Mouse (Mus musculus) embryonic facial prominence, embryonic 11.5 days (tissue): ENCODE results near the gene Vangl1. TPM values are rescaled to one million over a fixed set of nuclear protein-coding genes. Genes with fewer than 3 reads are reported as not detected.

ENCODE experiments used
- ATAC-seq: fragments of 200-750 bp; cut with Nextera tagmentation; replicated peaks from 2 replicates; pipeline ENCODE4 v1.8.0; 2017; ENCODE audit warnings: low read depth; ENCODE audit not compliant: insufficient number of reproducible peaks, low FRiP score, low TSS enrichment
- DNase-seq: peaks from one replicate; pipeline ENCODE4 v3.0.0-alpha.2; 2015; ENCODE audit warnings: low spot score
- H3K27ac ChIP-seq: fragments of 300-500 bp; sonication (generic); replicated peaks from 2 replicates; pipeline ENCODE4 v1.5.1; 2014; ENCODE audit warnings: mild to moderate bottlenecking, low read depth, low read length, control low read depth
- H3K27me3 ChIP-seq: fragments of 300-500 bp; sonication (generic); 2 replicates; pipeline ENCODE4 v1.6.1; 2014; ENCODE audit warnings: mild to moderate bottlenecking, low read length, moderate library complexity, mixed read lengths; ENCODE audit not compliant: control insufficient read depth, insufficient read depth
- H3K36me3 ChIP-seq: fragments of 300-500 bp; sonication (generic); replicated peaks from 2 replicates; pipeline ENCODE4 v1.6.1; 2014; ENCODE audit warnings: low read depth, mild to moderate bottlenecking, low read length, moderate library complexity, mixed read lengths; ENCODE audit not compliant: control insufficient read depth, insufficient read depth
- H3K4me1 ChIP-seq: fragments of 300-500 bp; sonication (generic); 2 replicates; pipeline ENCODE4 v1.6.1; 2014; ENCODE audit warnings: low read length, mixed read lengths; ENCODE audit not compliant: control insufficient read depth, insufficient read depth
- H3K4me2 ChIP-seq: fragments of 300-500 bp; sonication (generic); 2 replicates; pipeline ENCODE4 v1.6.1; 2014; ENCODE audit warnings: low read depth, mild to moderate bottlenecking, control low read depth, low read length, moderate library complexity
- H3K4me3 ChIP-seq: fragments of 300-500 bp; sonication (generic); 2 replicates; pipeline ENCODE4 v1.5.1; 2014; ENCODE audit warnings: low read depth, low read length, control low read depth
- H3K9ac ChIP-seq: fragments of 300-500 bp; sonication (generic); replicated peaks from 2 replicates; pipeline ENCODE4 v1.6.1; 2014; ENCODE audit warnings: mild to moderate bottlenecking, control low read depth, low read length
- H3K9me3 ChIP-seq: fragments of 300-500 bp; sonication (generic); replicated peaks from 2 replicates; pipeline ENCODE4 v1.6.1; 2016; ENCODE audit warnings: mild to moderate bottlenecking, low read length, inconsistent platforms, mixed read lengths; ENCODE audit not compliant: control insufficient read depth
- WGBS: fragments of 180-500 bp; shearing (Covaris S2); extraction: QIAGEN DNeasy Blood & Tissue Kit; methylation state at CpG from one replicate; pipeline ENCODE4 v1.1.7; 2014; 5-methylcytosine and 5-hydroxymethylcytosine counted together
- polyA plus RNA-seq: library from polyadenylated mRNA; unstranded; fragments of >200 nt; fragmentation: Nextera tagmentation; extraction: Ambion mirVana; gene quantifications from 2 replicates; pipeline ENCODE4 v1.2.1, GENCODE M21; 2014

The Vangl1 gene
- polyA plus RNA-seq, 1 experiment from 2014 or later: 12.8 TPM

- H3K9me3 ChIP-seq: no peaks in the 10 kb centered on the region
- H3K27ac ChIP-seq: no peak overlapping the region
- no peaks in the 10 kb centered on the region; the same call in 1 of the 2 replicates for H3K36me3 ChIP-seq
- no peak overlapping the region for H3K4me3 ChIP-seq
- 78% methylated on average over 4 of the region's 4 CpGs for WGBS
- no peak overlapping the region for H3K4me2 ChIP-seq
- DNase-seq (no peak), ATAC-seq (no peak)
- no peaks in the 10 kb centered on the region for H3K4me1 ChIP-seq
- H3K9ac ChIP-seq: no peak overlapping the region
- no peaks in the 10 kb centered on the region for H3K27me3 ChIP-seq
These were observed 24.6 kb downstream of the Vangl1 start for GRCm38 (mm10) chr3:102179869-102180268.

- Histone ChIP-seq H3K4me3 (no peak overlapping the region), H3K4me1 (no peaks in the 10 kb centered on the region), H3K36me3 (no peaks in the 10 kb centered on the region; the same call in 1 of the 2 replicates), H3K27me3 (no peaks in the 10 kb centered on the region), H3K9ac (no peak overlapping the region), H3K27ac (no peak overlapping the region), H3K9me3 (no peaks in the 10 kb centered on the region), H3K4me2 (no peak overlapping the region)
- 93% methylated on average over 12 of the region's 12 CpGs for WGBS
- DNase-seq (no peak), ATAC-seq (no peak)
These were observed 26.5 kb downstream of the Vangl1 start for GRCm38 (mm10) chr3:102177837-102178615.

GRCm38 (mm10) chr3:102176116-102176515 lies 28.4 kb downstream of the Vangl1 start:
- DNase-seq (no peak), ATAC-seq (no peak)
- no peak overlapping the region for H3K27ac ChIP-seq
- no peaks in the 10 kb centered on the region for H3K9me3 ChIP-seq
- WGBS: 74% methylated on average over 5 of the region's 5 CpGs
- no peaks in the 10 kb centered on the region for H3K27me3 ChIP-seq
- no peaks in the 10 kb centered on the region for H3K4me1 ChIP-seq
- no peaks in the 10 kb centered on the region for H3K36me3 ChIP-seq
- H3K4me3 ChIP-seq: no peak overlapping the region
- H3K4me2 ChIP-seq: no peak overlapping the region
- H3K9ac ChIP-seq: no peak overlapping the region

- WGBS: 87% methylated on average over 15 of the region's 18 CpGs
- DNase-seq: no peak
- H3K4me3 ChIP-seq: no peak overlapping the region
- H3K36me3 ChIP-seq: no peaks in the 10 kb centered on the region
- no peak overlapping the region for H3K27ac ChIP-seq
- no peak overlapping the region for H3K4me2 ChIP-seq
- H3K4me1 ChIP-seq: no peaks in the 10 kb centered on the region
- H3K9ac ChIP-seq: no peak overlapping the region
- no peaks in the 10 kb centered on the region for H3K27me3 ChIP-seq
- no peaks in the 10 kb centered on the region for H3K9me3 ChIP-seq
- no peak for ATAC-seq
These were observed 28.8 kb downstream of the Vangl1 start for GRCm38 (mm10) chr3:102175701-102176100.

GRCm38 (mm10) chr3:102174118-102174865 lies 30.2 kb downstream of the Vangl1 start:
- Histone ChIP-seq H3K4me1 (no peaks in the 10 kb centered on the region), H3K9me3 (no peaks in the 10 kb centered on the region), H3K4me2 (no peak overlapping the region), H3K4me3 (no peak overlapping the region), H3K36me3 (no peaks in the 10 kb centered on the region), H3K9ac (no peak overlapping the region), H3K27me3 (no peaks in the 10 kb centered on the region), H3K27ac (no peak overlapping the region)
- ATAC-seq: no peak
- WGBS: 86% methylated on average over 8 of the region's 8 CpGs
- no peak for DNase-seq

GRCm38 (mm10) chr3:102169197-102169905 lies 35.1 kb downstream of the Vangl1 start:
- H3K4me2 ChIP-seq: no peak overlapping the region

GRCm38 (mm10) chr3:102167555-102168210 lies 36.8 kb downstream of the Vangl1 start:
- no peaks in the 10 kb centered on the region for H3K4me1 ChIP-seq
- H3K4me2 ChIP-seq: no peak overlapping the region
- H3K4me3 ChIP-seq: no peak overlapping the region
- no peaks in the 10 kb centered on the region for H3K9me3 ChIP-seq
- H3K36me3 ChIP-seq: no peaks in the 10 kb centered on the region
- DNase-seq (no peak), ATAC-seq (no peak)
- H3K27ac ChIP-seq: no peak overlapping the region
- WGBS: 12% methylated on average over 10 of the region's 10 CpGs
- H3K9ac ChIP-seq: no peak overlapping the region
- no peaks in the 10 kb centered on the region for H3K27me3 ChIP-seq

More at GRCm38 (mm10) chr3:102169197-102169905, 35.1 kb downstream of the Vangl1 start:
- H3K9me3 ChIP-seq: no peaks in the 10 kb centered on the region
- DNase-seq (no peak), ATAC-seq (no peak)
- no peaks in the 10 kb centered on the region for H3K27me3 ChIP-seq
- no peaks in the 10 kb centered on the region for H3K36me3 ChIP-seq
- no peak overlapping the region for H3K9ac ChIP-seq
- 86% methylated on average over 13 of the region's 13 CpGs for WGBS
- H3K27ac ChIP-seq: no peak overlapping the region
- H3K4me3 ChIP-seq: no peak overlapping the region
- H3K4me1 ChIP-seq: no peaks in the 10 kb centered on the region
